Mouse (Mus musculus) stomach, postnatal 0 days (tissue): ENCODE data around the gene 1700056E22Rik. TPM values are rescaled to one million over a fixed set of nuclear protein-coding genes. Genes with fewer than 3 reads are reported as not detected.

Experiments used
- ATAC-seq: fragments of 200-750 bp; cut with Nextera tagmentation; 2 replicates; pipeline ENCODE4 v1.8.0; 2017; ENCODE audit not compliant: low FRiP score, low TSS enrichment
- DNase-seq: peaks from one replicate; pipeline ENCODE4 v3.0.0-alpha.2; 2016; ENCODE audit warnings: low spot score
- H3K27ac ChIP-seq: fragments of 300-500 bp; sonication (generic); replicated peaks from 2 replicates; pipeline ENCODE4 v1.5.1; 2014; ENCODE audit warnings: mild to moderate bottlenecking, control low read depth
- H3K27me3 ChIP-seq: fragments of 300-500 bp; sonication (generic); 2 replicates; pipeline ENCODE4 v1.6.1; 2014; ENCODE audit warnings: low read length; ENCODE audit not compliant: control insufficient read depth, insufficient read depth
- H3K36me3 ChIP-seq: fragments of 300-500 bp; sonication (generic); 2 replicates; pipeline ENCODE4 v1.6.1; 2014; ENCODE audit warnings: low read length, mixed read lengths; ENCODE audit not compliant: control insufficient read depth, insufficient read depth
- H3K4me1 ChIP-seq: fragments of 300-500 bp; sonication (generic); replicated peaks from 2 replicates; pipeline ENCODE4 v1.6.1; 2014; ENCODE audit warnings: antibody characterized with exemption; ENCODE audit not compliant: control insufficient read depth, insufficient read depth
- H3K4me2 ChIP-seq: fragments of 300-500 bp; sonication (generic); replicated peaks from 2 replicates; pipeline ENCODE4 v1.6.1; 2014; ENCODE audit warnings: low read depth, mild to moderate bottlenecking, control low read depth, moderate library complexity
- H3K4me3 ChIP-seq: fragments of 300-500 bp; sonication (generic); 2 replicates; pipeline ENCODE4 v1.5.1; 2014; ENCODE audit warnings: low read depth, low read length, control low read depth
- H3K9ac ChIP-seq: fragments of 300-500 bp; sonication (generic); 2 replicates; pipeline ENCODE4 v1.6.1; 2014; ENCODE audit warnings: mild to moderate bottlenecking, low read length, control low read depth, mixed read lengths
- H3K9me3 ChIP-seq: fragments of 300-500 bp; sonication (generic); 2 replicates; pipeline ENCODE4 v1.6.1; 2016; ENCODE audit warnings: low read length; ENCODE audit not compliant: control insufficient read depth
- CTCF ChIP-seq: IDR thresholded peaks from 2 replicates; pipeline ENCODE4 v1.5.1; 2016; ENCODE audit warnings: antibody characterized with exemption, low read depth, mild to moderate bottlenecking, moderate library complexity
- EP300 ChIP-seq: optimal IDR thresholded peaks from 2 replicates; pipeline ENCODE3; 2016; ENCODE audit warnings: antibody characterized with exemption
- WGBS: fragments of 180-500 bp; shearing (Covaris S2); extraction: QIAGEN DNeasy Blood & Tissue Kit; methylation state at CpG from one replicate; pipeline ENCODE4 v1.1.7; 2014; 5-methylcytosine and 5-hydroxymethylcytosine counted together
- polyA plus RNA-seq: library from polyadenylated mRNA; unstranded; fragments of >200 nt; fragmentation: Nextera tagmentation; extraction: Ambion mirVana; gene quantifications from 2 replicates; pipeline ENCODE4 v1.2.1, GENCODE M21; 2015

The 1700056E22Rik gene
- polyA plus RNA-seq, 1 experiment from 2014 or later = 1.6 TPM

DNA sequence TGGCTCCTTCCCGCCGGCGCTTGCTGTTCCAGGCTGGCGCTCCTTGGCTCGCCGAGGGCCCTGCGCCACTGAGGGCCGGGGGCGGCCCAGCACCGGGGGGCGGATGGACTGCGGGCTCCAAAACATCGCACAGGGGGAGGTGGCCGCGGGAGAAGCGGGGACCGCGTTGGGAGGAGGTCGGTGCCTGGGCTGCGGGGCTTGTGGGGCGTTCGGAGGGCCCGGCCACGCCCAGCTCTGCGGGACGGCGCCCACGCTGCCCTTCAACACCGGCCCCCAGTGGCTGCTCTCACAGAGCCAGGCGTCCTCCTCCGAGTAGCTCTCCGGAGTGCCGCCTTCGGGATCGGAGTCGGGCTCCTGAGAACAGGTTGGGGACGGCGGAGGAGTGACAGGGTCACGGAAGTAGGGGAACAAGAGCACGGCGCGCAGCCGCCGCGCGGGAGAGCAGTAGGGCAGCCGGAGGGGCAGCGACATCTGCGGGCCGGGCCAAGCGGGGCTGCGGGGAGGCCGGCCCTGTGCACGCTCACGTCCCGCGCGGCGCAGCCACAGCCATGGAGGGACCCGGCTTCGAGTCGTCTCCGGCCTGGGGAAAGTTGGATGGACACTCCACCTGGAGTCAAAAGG is 601 bp downstream of the 1700056E22Rik start:
- Histone ChIP-seq H3K36me3 (no peaks in the 10 kb centered on the region), H3K27me3 (no peaks in the 10 kb centered on the region), H3K27ac (peak overlapping the region; percentile 96), H3K9ac (peak overlapping the region; percentile 90), H3K4me1 (no peaks in the 10 kb centered on the region), H3K4me2 (peak overlapping the region; percentile 96), H3K4me3 (peak overlapping the region; percentile 71), H3K9me3 (no peaks in the 10 kb centered on the region)
- TF ChIP-seq CTCF (peak; percentile 59), EP300 (no peak)
- under 1% methylated on average over 51 of the region's 63 CpGs for WGBS
- DNase-seq (peak; percentile 81), ATAC-seq (peak; percentile 82)

DNA sequence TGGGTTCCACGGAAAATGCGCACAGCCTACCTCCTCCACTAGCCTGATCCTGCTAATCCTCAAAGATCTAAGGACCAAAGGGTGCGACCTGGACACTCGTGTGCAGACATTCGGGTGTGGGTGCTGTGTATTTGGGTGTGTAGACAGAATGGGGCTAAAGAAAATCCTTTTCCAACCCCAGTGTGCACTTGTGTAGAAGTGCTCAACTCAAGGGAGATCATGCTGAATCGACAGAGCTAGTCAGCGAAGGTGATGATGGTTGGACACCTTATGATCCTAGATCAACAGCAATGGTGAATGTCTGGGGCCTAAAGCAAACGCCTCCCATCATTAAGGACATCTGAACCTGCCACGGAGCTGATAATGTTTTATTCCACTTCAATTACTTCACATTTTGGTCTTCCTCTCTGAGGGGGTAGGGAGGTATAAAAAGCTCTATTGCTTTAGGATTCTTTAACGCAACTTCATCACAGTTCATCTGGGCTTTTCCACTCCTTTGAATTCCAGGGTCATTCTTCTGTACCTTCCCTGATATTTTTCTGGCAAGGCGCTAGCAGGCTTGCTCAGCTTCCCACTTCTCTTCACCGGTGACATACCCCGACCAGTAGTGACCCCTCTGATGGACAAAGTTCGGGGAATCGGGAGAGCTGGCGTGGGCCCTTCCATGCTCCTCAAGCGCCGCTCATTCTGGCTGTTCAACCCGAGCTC is 1.3 kb downstream of the 1700056E22Rik start:
- Histone ChIP-seq H3K36me3 (no peaks in the 10 kb centered on the region), H3K4me2 (peak overlapping the region; percentile 96), H3K9ac (peak overlapping the region; percentile 90), H3K4me1 (no peaks in the 10 kb centered on the region), H3K9me3 (no peaks in the 10 kb centered on the region), H3K4me3 (peak overlapping the region; percentile 71), H3K27ac (peak overlapping the region; percentile 96), H3K27me3 (no peaks in the 10 kb centered on the region)
- TF ChIP-seq CTCF = no peak
- TF ChIP-seq EP300 = no peak
- WGBS = 28% methylated on average over 19 of the region's 19 CpGs
- ATAC-seq (no peak), DNase-seq (no peak)

DNA sequence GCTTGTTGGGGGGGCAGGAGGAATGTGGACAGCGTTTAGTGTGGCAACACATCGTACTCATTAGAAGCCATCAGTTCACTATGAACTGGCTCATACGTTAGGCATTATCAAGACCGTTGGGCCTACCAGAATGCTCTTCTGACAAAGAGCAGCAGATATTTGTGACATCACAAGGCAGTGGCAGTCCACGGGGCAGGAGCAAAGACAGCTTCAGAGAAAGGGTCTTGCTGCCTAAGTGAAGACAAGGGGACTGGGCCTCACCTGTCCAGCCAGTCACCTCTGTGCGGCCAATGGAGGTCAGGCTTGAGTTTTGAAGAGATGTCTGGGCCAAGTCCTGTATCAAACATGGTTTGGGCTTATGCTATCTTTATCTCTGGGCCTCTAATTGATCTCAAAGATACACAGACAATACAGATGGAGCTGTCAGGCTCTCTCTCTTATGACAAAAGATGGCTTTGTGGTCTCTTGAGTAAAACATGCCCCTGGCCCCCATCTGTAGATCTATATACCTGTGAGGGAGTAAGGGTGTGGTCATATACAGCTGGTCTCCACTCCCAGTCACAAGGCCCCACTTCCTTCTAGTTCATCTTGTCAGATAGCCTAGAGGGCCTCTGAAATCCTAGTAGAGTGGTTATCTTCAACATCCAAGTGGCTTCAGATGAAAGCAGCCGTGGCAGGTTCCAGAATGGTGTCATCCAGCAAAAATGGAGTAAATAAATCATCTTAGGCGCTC is 3.9 kb downstream of the 1700056E22Rik start:
- H3K36me3 ChIP-seq = no peaks in the 10 kb centered on the region
- H3K27me3 ChIP-seq = no peaks in the 10 kb centered on the region
- ATAC-seq (no peak), DNase-seq (no peak)
- H3K4me3 ChIP-seq = no peak overlapping the region
- H3K27ac ChIP-seq = no peak overlapping the region
- no peak for TF ChIP-seq CTCF
- no peak for TF ChIP-seq EP300
- H3K4me2 ChIP-seq = no peak overlapping the region
- no peaks in the 10 kb centered on the region for H3K9me3 ChIP-seq
- 92% methylated on average over 8 of the region's 8 CpGs for WGBS
- no peaks in the 10 kb centered on the region for H3K4me1 ChIP-seq
- H3K9ac ChIP-seq = no peak overlapping the region

DNA sequence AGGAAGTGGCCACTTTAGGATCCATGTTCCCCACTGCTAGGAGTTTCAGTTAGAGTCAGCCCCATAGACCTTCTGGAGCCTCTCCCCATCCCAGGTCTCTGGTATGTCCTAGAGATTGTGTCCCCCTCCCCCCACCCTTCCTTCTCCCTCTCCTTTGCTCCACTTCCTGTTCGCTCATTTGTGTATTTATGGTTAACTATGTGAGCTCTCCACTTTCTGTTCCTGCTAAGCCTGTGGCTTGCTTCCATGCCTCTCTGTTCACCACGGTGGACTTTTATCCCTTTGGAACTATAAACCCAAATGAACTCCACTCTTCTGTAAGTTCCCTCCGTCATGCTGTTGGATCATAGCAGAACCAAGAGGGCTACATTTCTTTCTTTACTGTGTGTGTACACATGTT is 7.1 kb downstream of the 1700056E22Rik start:
- TF ChIP-seq EP300 (no peak), CTCF (no peak)
- 84% methylated on average over 3 of the region's 3 CpGs for WGBS

DNA sequence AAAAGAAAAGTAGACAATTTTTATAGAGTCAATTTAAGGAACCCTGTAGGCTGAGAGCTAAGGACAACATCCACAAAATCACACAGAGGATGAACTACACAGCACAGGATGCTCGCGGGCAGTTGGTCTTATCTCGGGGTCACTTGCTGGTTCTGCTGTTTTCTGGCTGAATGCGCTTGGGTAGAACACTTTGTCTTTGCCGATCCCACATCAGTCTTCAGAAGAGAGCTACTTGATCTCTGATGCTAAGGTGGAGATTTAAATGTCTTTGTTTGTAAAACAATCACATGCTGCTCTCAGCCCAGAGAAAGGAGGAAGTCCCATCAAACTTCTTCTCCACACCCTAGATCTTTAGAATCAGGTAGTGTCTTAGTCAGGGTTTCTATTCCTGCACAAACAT is 9.0 kb downstream of the 1700056E22Rik start:
- H3K4me3 ChIP-seq = no peak overlapping the region
- H3K36me3 ChIP-seq = no peaks in the 10 kb centered on the region
- no peaks in the 10 kb centered on the region for H3K27me3 ChIP-seq
- DNase-seq (no peak), ATAC-seq (no peak)
- H3K9me3 ChIP-seq = no peaks in the 10 kb centered on the region
- no peaks in the 10 kb centered on the region for H3K4me1 ChIP-seq
- TF ChIP-seq CTCF = no peak
- TF ChIP-seq EP300 = no peak
- no peak overlapping the region for H3K4me2 ChIP-seq
- no peak overlapping the region for H3K9ac ChIP-seq
- H3K27ac ChIP-seq = no peak overlapping the region
- WGBS = 88% methylated on average over 5 of the region's 5 CpGs

More for the DNA sequence above, 7.1 kb downstream of the 1700056E22Rik start:
- Histone ChIP-seq H3K27me3 (no peaks in the 10 kb centered on the region), H3K4me1 (no peaks in the 10 kb centered on the region), H3K9ac (no peak overlapping the region), H3K4me3 (no peak overlapping the region), H3K9me3 (no peaks in the 10 kb centered on the region), H3K27ac (no peak overlapping the region), H3K36me3 (no peaks in the 10 kb centered on the region), H3K4me2 (no peak overlapping the region)
- ATAC-seq = no peak
- no peak for DNase-seq
